ENCODE assay signal across 26 mouse cellular contexts in the genomic region with DNA sequence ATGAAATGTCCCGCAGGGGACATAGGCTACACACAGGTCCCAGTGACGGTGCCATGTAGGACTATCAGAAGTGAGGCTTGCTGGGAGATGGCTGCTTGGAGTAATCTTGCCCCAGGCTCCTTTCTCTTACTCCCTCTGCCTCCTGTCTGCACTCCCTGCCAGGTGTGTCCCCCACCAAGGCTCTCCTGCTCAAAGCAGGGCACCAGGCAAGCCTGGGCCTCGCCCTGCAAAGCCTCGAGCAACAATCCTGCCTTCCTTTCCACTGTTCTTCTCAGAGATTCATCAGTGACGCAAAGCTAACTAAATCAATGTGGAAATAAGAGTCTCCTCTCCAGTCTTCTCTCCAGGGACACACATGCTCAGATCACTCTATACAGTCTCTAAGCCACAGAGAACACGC.
"Had no signal": no experiment of that assay in that cellular context is flagged by ENCODE, and none has a peak within 500 bp of the region (broad histone marks: within the 10 kb centered on the region; RNA-seq: fewer than 3 reads in every experiment).

No protein-coding gene starts in this region.

- H3K9ac ChIP-seq: heart, embryonic 12.5 days; hindbrain, embryonic 12.5 days; intestine, embryonic 15.5 days; kidney, embryonic 15.5 days; limb, embryonic 13.5 days; limb, embryonic 15.5 days; liver, embryonic 12.5 days had no signal

- H3K27me3 ChIP-seq: heart, embryonic 12.5 days; hindbrain, embryonic 12.5 days; intestine, embryonic 15.5 days; kidney, embryonic 15.5 days; limb, embryonic 13.5 days; limb, embryonic 15.5 days; liver, embryonic 12.5 days had no signal

- DNase-seq: gastrocnemius, adult 2 months; gastrocnemius, postnatal 10 days; gastrocnemius, postnatal 25 days; heart, adult 18-20 months; heart, postnatal 10 days; heart, postnatal 4 days; kidney, adult 2 months; kidney, adult 9 months; kidney, postnatal 14 days; kidney, postnatal 36 days; layer of hippocampus, adult 9-11 months; layer of hippocampus, postnatal 36 days; left cerebral cortex, postnatal 4 days had no signal

- H3K4me1 ChIP-seq: hindbrain, embryonic 12.5 days; intestine, embryonic 15.5 days; limb, embryonic 13.5 days had no signal

- H3K4me3 ChIP-seq: gastrocnemius, adult 2 months; heart, embryonic 10.5 days; heart, embryonic 12.5 days; hindbrain, embryonic 10.5 days; hindbrain, embryonic 12.5 days; intestine, embryonic 15.5 days; kidney, embryonic 15.5 days; limb, embryonic 13.5 days; limb, embryonic 15.5 days; liver, embryonic 12.5 days had no signal

- H3K27ac ChIP-seq: gastrocnemius, adult 2 months; heart, embryonic 10.5 days; hindbrain, embryonic 10.5 days; hindbrain, embryonic 12.5 days; intestine, embryonic 15.5 days; kidney, embryonic 15.5 days; kidney, postnatal 0 days; limb, embryonic 13.5 days; limb, embryonic 15.5 days; liver, embryonic 12.5 days had no signal

- H3K9me3 ChIP-seq: heart, embryonic 10.5 days; heart, embryonic 12.5 days; hindbrain, embryonic 12.5 days; intestine, embryonic 15.5 days; kidney, embryonic 15.5 days; limb, embryonic 15.5 days had no signal

- H3K4me2 ChIP-seq: heart, embryonic 12.5 days; hindbrain, embryonic 12.5 days; intestine, embryonic 15.5 days; kidney, embryonic 15.5 days; limb, embryonic 13.5 days; limb, embryonic 15.5 days; liver, embryonic 12.5 days had no signal

- ATAC-seq: hindbrain, embryonic 16.5 days; inflammation-experienced regulatory T-cells, adult 6 months; intestine, embryonic 15.5 days; intestine, postnatal 0 days; liver, embryonic 12.5 days had no signal
